Mouse (Mus musculus): ENCODE results near the gene Cradd. TPM values are rescaled to one million over a fixed set of nuclear protein-coding genes. Genes with fewer than 3 reads are reported as not detected.

Gene Cradd
- polyA plus RNA-seq, 1 experiment: 18.0 TPM

GRCm38 (mm10) chr10:95234661-95235060 is 89.3 kb downstream of the Cradd start:
- TF ChIP-seq GATA1 (IDR thresholded peaks at IDR 0.05; ENCODE audit: borderline replicate concordance, low read length): no peak
- no peak for TF ChIP-seq FLI1 (IDR thresholded peaks at IDR 0.05; ENCODE audit: low read length)

GRCm38 (mm10) chr10:95233044-95233443 is 90.9 kb downstream of the Cradd start:
- TF ChIP-seq FLI1 (IDR thresholded peaks at IDR 0.05; ENCODE audit: low read length): no peak
- TF ChIP-seq GATA1 (IDR thresholded peaks at IDR 0.05; ENCODE audit: borderline replicate concordance, low read length): no peak
- H3K9me3 ChIP-seq: 0 out of 2 replicates have a peak, but pooled peaks cover 2% of the 10 kb centered on the region
- H3K4me1 ChIP-seq: peaks cover 55% of the 10 kb centered on the region
- H3K27me3 ChIP-seq (replicated peaks): peaks cover 3% of the 10 kb centered on the region
- no peak overlapping the region for H3K4me3 ChIP-seq (replicated peaks)
- H3K36me3 ChIP-seq (replicated peaks; ENCODE audit: low read length): no peaks in the 10 kb centered on the region

More at GRCm38 (mm10) chr10:95234661-95235060, 89.3 kb downstream of the Cradd start:
- 0 out of 2 replicates have a peak, but pooled peaks cover 2% of the 10 kb centered on the region for H3K9me3 ChIP-seq
- H3K4me1 ChIP-seq: peaks cover 51% of the 10 kb centered on the region
- no peaks in the 10 kb centered on the region for H3K36me3 ChIP-seq (replicated peaks; ENCODE audit: low read length)
- H3K27me3 ChIP-seq (replicated peaks): peaks cover 3% of the 10 kb centered on the region
- H3K4me3 ChIP-seq (replicated peaks): no peak overlapping the region

GRCm38 (mm10) chr10:95232554-95232953 is 91.4 kb downstream of the Cradd start:
- TF ChIP-seq FLI1 (IDR thresholded peaks at IDR 0.05; ENCODE audit: low read length) (no peak), GATA1 (IDR thresholded peaks at IDR 0.05; ENCODE audit: borderline replicate concordance, low read length) (no peak)
- H3K9me3 ChIP-seq: 0 out of 2 replicates have a peak, but pooled peaks cover 2% of the 10 kb centered on the region
- H3K36me3 ChIP-seq (replicated peaks; ENCODE audit: low read length): no peaks in the 10 kb centered on the region
- H3K4me1 ChIP-seq: peaks cover 58% of the 10 kb centered on the region
- peaks cover 3% of the 10 kb centered on the region for H3K27me3 ChIP-seq (replicated peaks)
- H3K4me3 ChIP-seq (replicated peaks): no peak overlapping the region

- Histone ChIP-seq H3K4me1 (peaks cover 47% of the 10 kb centered on the region), H3K9me3 (0 out of 2 replicates have a peak, but pooled peaks cover 2% of the 10 kb centered on the region), H3K27me3 (replicated peaks) (peaks cover 3% of the 10 kb centered on the region), H3K4me3 (replicated peaks) (no peak overlapping the region), H3K36me3 (replicated peaks; ENCODE audit: low read length) (peaks cover 2% of the 10 kb centered on the region)
- no peak for TF ChIP-seq FLI1 (IDR thresholded peaks at IDR 0.05; ENCODE audit: low read length)
- no peak for TF ChIP-seq GATA1 (IDR thresholded peaks at IDR 0.05; ENCODE audit: borderline replicate concordance, low read length)
Observed at GRCm38 (mm10) chr10:95228192-95228591, 95.7 kb downstream of the Cradd start.

- TF ChIP-seq GATA1 (IDR thresholded peaks at IDR 0.05; ENCODE audit: borderline replicate concordance, low read length) (no peak), FLI1 (IDR thresholded peaks at IDR 0.05; ENCODE audit: low read length) (no peak)
Observed at GRCm38 (mm10) chr10:95227590-95227989, 96.3 kb downstream of the Cradd start.

GRCm38 (mm10) chr10:95226772-95227171 is 97.2 kb downstream of the Cradd start:
- no peak overlapping the region for H3K4me3 ChIP-seq (replicated peaks)
- TF ChIP-seq FLI1 (IDR thresholded peaks at IDR 0.05; ENCODE audit: low read length) (no peak), GATA1 (IDR thresholded peaks at IDR 0.05; ENCODE audit: borderline replicate concordance, low read length) (no peak)
- H3K27me3 ChIP-seq (replicated peaks): peaks cover 3% of the 10 kb centered on the region
- peaks cover 4% of the 10 kb centered on the region for H3K36me3 ChIP-seq (replicated peaks; ENCODE audit: low read length)
- 0 out of 2 replicates have a peak, but pooled peaks cover 2% of the 10 kb centered on the region for H3K9me3 ChIP-seq
- peaks cover 35% of the 10 kb centered on the region for H3K4me1 ChIP-seq

More at GRCm38 (mm10) chr10:95227590-95227989, 96.3 kb downstream of the Cradd start:
- no peak overlapping the region for H3K4me3 ChIP-seq (replicated peaks)
- peaks cover 4% of the 10 kb centered on the region for H3K36me3 ChIP-seq (replicated peaks; ENCODE audit: low read length)
- peaks cover 3% of the 10 kb centered on the region for H3K27me3 ChIP-seq (replicated peaks)
- peaks cover 43% of the 10 kb centered on the region for H3K4me1 ChIP-seq
- H3K9me3 ChIP-seq: 0 out of 2 replicates have a peak, but pooled peaks cover 2% of the 10 kb centered on the region

- Histone ChIP-seq H3K9me3 (0 out of 2 replicates have a peak, but pooled peaks cover under 1% of the 10 kb centered on the region), H3K27me3 (replicated peaks) (no peaks in the 10 kb centered on the region), H3K36me3 (replicated peaks; ENCODE audit: low read length) (peaks cover 4% of the 10 kb centered on the region), H3K4me3 (replicated peaks) (no peak overlapping the region), H3K4me1 (peaks cover 31% of the 10 kb centered on the region)
- no peak for TF ChIP-seq FLI1 (IDR thresholded peaks at IDR 0.05; ENCODE audit: low read length)
- no peak for TF ChIP-seq GATA1 (IDR thresholded peaks at IDR 0.05; ENCODE audit: borderline replicate concordance, low read length)
Observed at GRCm38 (mm10) chr10:95225006-95225405, 98.9 kb downstream of the Cradd start.

GRCm38 (mm10) chr10:95223211-95223610 is 100.7 kb downstream of the Cradd start:
- Histone ChIP-seq H3K4me3 (replicated peaks) (no peak overlapping the region), H3K4me1 (peaks cover 35% of the 10 kb centered on the region), H3K9me3 (no peaks in the 10 kb centered on the region), H3K36me3 (replicated peaks; ENCODE audit: low read length) (peaks cover 7% of the 10 kb centered on the region), H3K27me3 (replicated peaks) (no peaks in the 10 kb centered on the region)
- TF ChIP-seq GATA1 (IDR thresholded peaks at IDR 0.05; ENCODE audit: borderline replicate concordance, low read length) (no peak), FLI1 (IDR thresholded peaks at IDR 0.05; ENCODE audit: low read length) (no peak)

GRCm38 (mm10) chr10:95221914-95222313 is 102.0 kb downstream of the Cradd start:
- peaks cover 7% of the 10 kb centered on the region for H3K36me3 ChIP-seq (replicated peaks; ENCODE audit: low read length)
- no peaks in the 10 kb centered on the region for H3K9me3 ChIP-seq
- H3K4me1 ChIP-seq: peaks cover 40% of the 10 kb centered on the region
- H3K27me3 ChIP-seq (replicated peaks): no peaks in the 10 kb centered on the region
- TF ChIP-seq GATA1 (IDR thresholded peaks at IDR 0.05; ENCODE audit: borderline replicate concordance, low read length) (no peak), FLI1 (IDR thresholded peaks at IDR 0.05; ENCODE audit: low read length) (no peak)
- H3K4me3 ChIP-seq (replicated peaks): no peak overlapping the region

GRCm38 (mm10) chr10:95220536-95220935 is 103.4 kb downstream of the Cradd start:
- Histone ChIP-seq H3K4me1 (peaks cover 40% of the 10 kb centered on the region), H3K9me3 (no peaks in the 10 kb centered on the region), H3K27me3 (replicated peaks) (no peaks in the 10 kb centered on the region), H3K36me3 (replicated peaks; ENCODE audit: low read length) (peaks cover 7% of the 10 kb centered on the region), H3K4me3 (replicated peaks) (no peak overlapping the region)
- TF ChIP-seq GATA1 (IDR thresholded peaks at IDR 0.05; ENCODE audit: borderline replicate concordance, low read length) (no peak), FLI1 (IDR thresholded peaks at IDR 0.05; ENCODE audit: low read length) (no peak)
